Mouse (Mus musculus): ENCODE measurements around the gene Pan3. TPM values are rescaled to one million over a fixed set of nuclear protein-coding genes. Genes with fewer than 3 reads are reported as not detected.

Pan3 gene
- polyA plus RNA-seq, 1 experiment from 2014 or later = 78.9 TPM

DNA sequence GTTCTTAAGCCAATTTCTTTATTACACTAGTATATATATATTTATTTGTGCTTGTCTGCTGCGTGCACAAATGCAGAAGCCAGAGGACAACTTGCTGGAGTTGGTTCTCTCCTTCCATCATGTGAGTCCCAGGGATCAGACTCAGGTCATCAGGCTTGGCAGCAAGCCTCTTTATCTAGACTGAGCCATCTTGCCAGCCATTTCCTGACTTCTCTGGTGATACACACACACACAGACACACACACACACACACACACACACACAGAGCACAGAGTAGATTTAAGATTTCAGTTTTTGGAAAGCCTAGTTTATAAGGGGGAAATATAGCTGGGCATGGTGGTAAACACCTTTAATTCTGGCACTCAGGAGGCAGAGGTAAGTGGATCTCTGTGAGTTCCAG, 155.1 kb downstream of the Pan3 start:
- no peaks in the 10 kb centered on the region for H3K27me3 ChIP-seq
- H3K27ac ChIP-seq (replicated peaks) = no peak overlapping the region
- no peak overlapping the region for H3K4me2 ChIP-seq (replicated peaks)
- no peaks in the 10 kb centered on the region for H3K36me3 ChIP-seq
- no peak overlapping the region for H3K4me3 ChIP-seq (replicated peaks)
- 81% methylated on average over 1 of the region's 1 CpGs for WGBS
- H3K4me1 ChIP-seq = no peaks in the 10 kb centered on the region
- no peak for ATAC-seq (ENCODE audit: insufficient number of reproducible peaks, low FRiP score, low TSS enrichment, low read depth)
- no peak overlapping the region for H3K9ac ChIP-seq
- H3K9me3 ChIP-seq (replicated peaks) = no peaks in the 10 kb centered on the region

DNA sequence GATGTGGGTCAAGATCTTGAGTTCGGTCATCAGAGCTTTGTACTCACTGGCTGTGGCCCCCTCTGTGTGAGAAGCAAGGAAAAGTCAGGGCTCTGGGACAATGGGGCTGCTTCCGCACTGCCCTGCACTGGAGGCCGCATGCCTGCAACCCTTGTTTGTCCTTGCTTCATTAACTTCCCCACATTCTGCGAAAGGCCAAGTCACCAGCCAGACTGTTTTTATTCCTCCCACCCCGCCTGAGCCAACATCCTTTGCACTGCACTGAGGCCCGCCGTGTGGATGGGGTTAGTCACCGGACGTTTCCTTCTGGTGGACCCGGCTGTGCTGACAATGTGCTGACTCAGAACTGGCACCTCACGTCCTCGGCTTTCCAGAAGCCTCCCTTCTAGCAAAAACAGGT, 159.9 kb downstream of the Pan3 start:
- H3K36me3 ChIP-seq = no peaks in the 10 kb centered on the region
- no peak overlapping the region for H3K27ac ChIP-seq (replicated peaks)
- H3K4me3 ChIP-seq (replicated peaks) = no peak overlapping the region
- no peaks in the 10 kb centered on the region for H3K4me1 ChIP-seq
- no peaks in the 10 kb centered on the region for H3K27me3 ChIP-seq
- 60% methylated on average over 12 of the region's 12 CpGs for WGBS
- H3K9ac ChIP-seq = no peak overlapping the region
- H3K4me2 ChIP-seq (replicated peaks) = no peak overlapping the region
- no peaks in the 10 kb centered on the region for H3K9me3 ChIP-seq (replicated peaks)
- ATAC-seq (ENCODE audit: insufficient number of reproducible peaks, low FRiP score, low TSS enrichment, low read depth) = peak; percentile 63; the same call in 1 of the 2 replicates

DNA sequence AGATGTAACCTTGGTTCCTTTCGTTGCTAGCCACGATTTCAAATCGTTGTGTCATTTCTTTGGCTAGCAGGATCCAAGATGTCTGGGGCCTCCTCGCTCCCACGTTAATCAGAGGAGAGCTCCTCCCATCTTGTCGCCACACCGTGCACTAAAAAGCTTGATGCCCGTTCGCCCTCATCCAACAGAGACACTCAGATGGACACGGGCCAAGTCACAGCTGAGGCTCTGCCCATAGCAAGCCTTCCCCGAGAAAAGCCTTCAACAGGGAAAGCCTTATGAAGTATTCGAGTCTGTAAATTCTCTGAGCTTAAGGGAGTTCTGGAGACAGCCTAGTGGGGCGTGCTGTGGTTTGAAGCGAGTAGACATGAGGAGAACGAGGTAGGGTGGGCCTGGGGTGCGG, 167.9 kb downstream of the Pan3 start:
- Histone ChIP-seq H3K27me3 (no peaks in the 10 kb centered on the region), H3K4me1 (no peaks in the 10 kb centered on the region), H3K9me3 (replicated peaks) (no peaks in the 10 kb centered on the region), H3K9ac (no peak overlapping the region), H3K4me3 (replicated peaks) (no peak overlapping the region), H3K27ac (replicated peaks) (no peak overlapping the region), H3K4me2 (replicated peaks) (no peak overlapping the region), H3K36me3 (no peaks in the 10 kb centered on the region)
- 64% methylated on average over 16 of the region's 16 CpGs for WGBS
- no peak for ATAC-seq (ENCODE audit: insufficient number of reproducible peaks, low FRiP score, low TSS enrichment, low read depth)

Other genes with a start within 250 kb of the Pan3 start
- not detected in 2 replicates for gene Gsx1, start 241.5 kb upstream of the Pan3 start, polyA plus RNA-seq (2015; fragmentation: Nextera tagmentation; extraction: Ambion mirVana)
- not detected in 2 replicates for gene Pdx1, start 160.2 kb upstream of the Pan3 start, polyA plus RNA-seq (2015; fragmentation: Nextera tagmentation; extraction: Ambion mirVana)
- not detected in 2 replicates for gene Cdx2, start 122.9 kb upstream of the Pan3 start, polyA plus RNA-seq (2015; fragmentation: Nextera tagmentation; extraction: Ambion mirVana)
- not detected in 2 replicates for gene Urad, start 107.7 kb upstream of the Pan3 start, polyA plus RNA-seq (2015; fragmentation: Nextera tagmentation; extraction: Ambion mirVana)
- gene Flt3, start 29.7 kb upstream of the Pan3 start, polyA plus RNA-seq (2015; fragmentation: Nextera tagmentation; extraction: Ambion mirVana) = 0.12 and 0.17 TPM in 2 replicates

Data from embryonic facial prominence, embryonic 15.5 days (tissue).